Mouse (Mus musculus) macrophage (primary cell): ENCODE data around the gene Gsto1. TPM values are rescaled to one million over a fixed set of nuclear protein-coding genes. Genes with fewer than 3 reads are reported as not detected.

Source experiments
- H3K27ac ChIP-seq: fragments of 350-480 bp; formaldehyde crosslinking; 2 replicates; pipeline ENCODE4 v1.9.0; 2021
- H3K36me3 ChIP-seq: fragments of 350-480 bp; formaldehyde crosslinking; 2 replicates; pipeline ENCODE4 v1.9.0; 2021; ENCODE audit errors: inconsistent target
- H3K4me3 ChIP-seq: fragments of 350-480 bp; formaldehyde crosslinking; 2 replicates; pipeline ENCODE4 v1.9.0; 2021; ENCODE audit errors: inconsistent target
- H3K79me2 ChIP-seq: fragments of 350-480 bp; formaldehyde crosslinking; 2 replicates; pipeline ENCODE4 v1.9.0; 2021; ENCODE audit errors: inconsistent target
- WGBS: methylation state at CpG from one replicate; pipeline ENCODE4 v1.1.7; 2026; ENCODE audit warnings: inconsistent platforms; ENCODE audit not compliant: missing documents; 5-methylcytosine and 5-hydroxymethylcytosine counted together
- polyA plus RNA-seq: library from polyadenylated mRNA; stranded (reverse); fragments of 250-400 nt; gene quantifications from 3 replicates; pipeline ENCODE4 v1.2.4, GENCODE M21; 2018; ENCODE audit warnings: inconsistent platforms

The Gsto1 gene
- polyA plus RNA-seq, 1 experiment from 2014 or later = 92.4 TPM

DNA sequence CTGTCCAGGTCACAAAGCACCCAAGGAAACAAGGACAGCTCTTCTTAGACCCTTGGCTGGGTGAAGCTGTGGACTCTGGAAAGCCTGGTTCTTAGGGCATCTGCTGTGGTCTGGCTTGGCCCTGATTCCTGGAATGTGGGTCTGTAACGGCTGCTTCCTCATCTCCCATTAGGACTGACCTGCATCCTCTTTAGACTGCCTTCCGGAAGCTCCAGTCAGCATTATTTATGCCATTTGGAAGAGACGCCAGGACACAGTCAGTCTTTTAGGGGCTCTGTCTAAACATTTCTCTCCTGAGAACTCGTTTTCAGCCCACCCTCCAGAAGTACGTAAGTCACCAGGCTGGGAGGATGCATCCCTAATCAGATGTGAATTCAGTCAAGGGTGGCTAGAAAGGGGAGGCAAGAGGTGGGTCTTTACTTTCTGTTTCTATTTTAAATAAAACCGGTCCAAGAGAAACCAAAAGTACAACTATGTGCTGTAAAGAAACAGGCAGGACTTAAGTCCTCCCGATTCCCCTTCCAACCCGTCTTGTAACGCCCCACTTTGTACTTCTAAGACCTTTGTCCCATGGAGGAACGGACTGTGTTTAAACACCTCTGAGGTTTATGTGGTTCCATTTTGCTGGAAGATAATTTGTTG, 35.8 kb downstream of the Gsto1 start:
- H3K36me3 ChIP-seq = peaks cover 11% of the 10 kb centered on the region; the same call in 1 of the 2 replicates
- H3K4me3 ChIP-seq = peak overlapping the region; percentile 10; the same call in 1 of the 2 replicates
- no peaks in the 10 kb centered on the region for H3K79me2 ChIP-seq
- H3K27ac ChIP-seq = no peak overlapping the region
- WGBS = 21% methylated on average over 10 of the region's 10 CpGs

- H3K36me3 ChIP-seq = peaks cover 23% of the 10 kb centered on the region; the same call in 1 of the 2 replicates
- H3K4me3 ChIP-seq = no peak overlapping the region
- H3K79me2 ChIP-seq = no peaks in the 10 kb centered on the region; the same call in 1 of the 2 replicates
- WGBS = 88% methylated on average over 11 of the region's 11 CpGs
- no peak overlapping the region for H3K27ac ChIP-seq
Observed at GRCm38 (mm10) chr19:47891562-47892312, 37.0 kb downstream of the Gsto1 start.

DNA sequence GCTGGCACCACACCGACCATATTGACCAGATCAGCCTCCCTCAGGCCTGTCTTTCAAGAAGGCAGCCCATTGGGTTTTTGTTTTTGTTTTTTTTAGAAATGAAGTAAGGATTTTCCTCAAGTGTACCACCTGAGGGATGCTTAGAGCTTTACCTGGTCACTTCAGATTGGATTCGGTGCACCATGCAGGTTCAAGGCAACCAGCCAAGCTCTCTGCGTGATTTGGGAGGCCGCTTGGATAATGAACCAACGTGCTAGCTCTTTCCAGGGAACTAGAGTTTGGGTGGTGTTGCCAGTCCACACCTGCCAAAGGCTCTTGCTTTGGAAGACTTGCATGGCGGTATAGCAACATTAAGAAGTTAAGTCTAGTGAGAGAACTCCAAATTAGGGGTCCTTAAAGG, 38.3 kb downstream of the Gsto1 start:
- Histone ChIP-seq H3K4me3 (no peak overlapping the region), H3K27ac (no peak overlapping the region), H3K36me3 (peaks cover 36% of the 10 kb centered on the region), H3K79me2 (peaks cover 12% of the 10 kb centered on the region; the same call in 1 of the 2 replicates)
- WGBS = 93% methylated on average over 6 of the region's 6 CpGs

- 65% methylated on average over 8 of the region's 8 CpGs for WGBS
- H3K79me2 ChIP-seq = peaks cover 67% of the 10 kb centered on the region
- no peak overlapping the region for H3K4me3 ChIP-seq
- no peak overlapping the region for H3K27ac ChIP-seq
- H3K36me3 ChIP-seq = peaks cover 38% of the 10 kb centered on the region
Observed at GRCm38 (mm10) chr19:47898472-47899079, 43.8 kb downstream of the Gsto1 start.

- 89% methylated on average over 6 of the region's 6 CpGs for WGBS
Observed at GRCm38 (mm10) chr19:47900012-47900411, 45.2 kb downstream of the Gsto1 start.

GRCm38 (mm10) chr19:47900558-47900957, 45.8 kb downstream of the Gsto1 start:
- Histone ChIP-seq H3K79me2 (peaks cover 87% of the 10 kb centered on the region), H3K36me3 (peaks cover 27% of the 10 kb centered on the region), H3K4me3 (no peak overlapping the region), H3K27ac (no peak overlapping the region)
- 76% methylated on average over 10 of the region's 10 CpGs for WGBS

More at GRCm38 (mm10) chr19:47900012-47900411, 45.2 kb downstream of the Gsto1 start:
- H3K27ac ChIP-seq = no peak overlapping the region
- no peak overlapping the region for H3K4me3 ChIP-seq
- peaks cover 31% of the 10 kb centered on the region for H3K36me3 ChIP-seq
- H3K79me2 ChIP-seq = peaks cover 81% of the 10 kb centered on the region

DNA sequence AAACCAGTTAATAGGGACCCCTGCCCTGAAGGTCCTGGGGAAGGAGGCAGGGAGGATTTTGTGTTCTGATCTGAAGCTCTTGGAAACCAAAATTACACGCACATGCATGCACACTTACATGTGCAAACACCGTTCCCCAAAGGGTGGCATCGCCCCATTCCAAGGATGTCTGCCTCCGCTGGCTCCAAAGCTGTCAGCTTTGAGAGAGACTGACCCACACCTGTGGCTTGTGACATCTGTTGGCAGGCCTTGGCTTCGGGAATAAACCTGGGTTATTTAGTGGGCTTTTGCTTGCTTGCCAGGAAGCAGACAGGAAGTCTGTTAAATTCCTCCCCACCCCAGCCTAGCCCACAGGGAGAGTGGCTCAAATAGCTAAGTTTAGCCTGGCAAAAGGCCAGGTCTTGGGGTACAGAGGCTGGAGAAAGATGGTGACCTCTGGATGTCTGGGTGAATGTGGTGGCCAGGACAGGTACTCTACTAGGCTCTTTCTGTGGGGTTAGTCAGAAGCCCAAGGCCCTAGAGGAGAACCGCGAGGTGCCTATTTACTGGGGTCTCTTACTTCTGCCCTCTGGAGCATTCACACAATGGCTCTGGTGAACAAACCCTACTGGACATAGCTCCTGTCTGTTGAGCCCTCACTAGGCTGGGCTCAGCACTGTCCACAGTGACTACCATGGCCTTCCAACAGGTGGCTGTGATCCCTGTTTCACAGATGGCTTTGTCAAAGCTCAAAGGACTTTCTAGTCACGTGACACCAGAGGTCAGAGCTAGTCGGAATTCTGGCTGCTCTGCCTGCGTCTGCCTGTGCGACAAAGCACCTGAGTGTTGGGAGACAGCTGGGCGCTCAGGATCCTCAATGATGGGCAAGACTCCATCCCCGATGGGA, 47.8 kb downstream of the Gsto1 start:
- no peak overlapping the region for H3K27ac ChIP-seq
- 65% methylated on average over 13 of the region's 13 CpGs for WGBS
- peaks cover 97% of the 10 kb centered on the region for H3K79me2 ChIP-seq
- H3K4me3 ChIP-seq = no peak overlapping the region
- H3K36me3 ChIP-seq = peaks cover 7% of the 10 kb centered on the region

- no peaks in the 10 kb centered on the region; the same call in 1 of the 2 replicates for H3K36me3 ChIP-seq
- H3K79me2 ChIP-seq = peaks cover 97% of the 10 kb centered on the region
- H3K4me3 ChIP-seq = no peak overlapping the region
- no peak overlapping the region for H3K27ac ChIP-seq
- WGBS = 100% methylated on average over 4 of the region's 4 CpGs
Observed at GRCm38 (mm10) chr19:47903679-47904078, 48.9 kb downstream of the Gsto1 start.

DNA sequence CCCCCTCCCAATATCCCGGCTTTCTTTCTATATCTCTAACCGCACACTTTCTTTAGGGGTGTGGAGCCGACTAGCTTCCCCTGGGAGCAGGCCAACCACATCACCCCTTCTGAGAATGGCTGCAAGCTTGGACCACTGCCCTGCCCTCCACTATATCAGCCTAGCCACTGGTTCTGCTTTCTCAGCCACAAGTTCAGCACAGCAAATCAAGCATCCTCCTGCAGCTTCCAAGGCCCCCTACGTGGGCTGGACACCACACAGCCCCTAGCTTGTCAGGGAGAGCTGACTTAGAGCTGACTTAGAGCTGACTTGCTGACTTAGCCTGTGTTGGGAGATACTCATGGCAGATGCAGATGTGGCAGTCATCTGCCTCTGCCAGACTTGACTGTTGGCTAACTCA, 50.3 kb downstream of the Gsto1 start:
- Histone ChIP-seq H3K79me2 (peaks cover 95% of the 10 kb centered on the region), H3K27ac (peak overlapping the region; percentile 33; the same call in 1 of the 2 replicates), H3K4me3 (no peak overlapping the region), H3K36me3 (no peaks in the 10 kb centered on the region)
- 22% methylated on average over 4 of the region's 4 CpGs for WGBS

DNA sequence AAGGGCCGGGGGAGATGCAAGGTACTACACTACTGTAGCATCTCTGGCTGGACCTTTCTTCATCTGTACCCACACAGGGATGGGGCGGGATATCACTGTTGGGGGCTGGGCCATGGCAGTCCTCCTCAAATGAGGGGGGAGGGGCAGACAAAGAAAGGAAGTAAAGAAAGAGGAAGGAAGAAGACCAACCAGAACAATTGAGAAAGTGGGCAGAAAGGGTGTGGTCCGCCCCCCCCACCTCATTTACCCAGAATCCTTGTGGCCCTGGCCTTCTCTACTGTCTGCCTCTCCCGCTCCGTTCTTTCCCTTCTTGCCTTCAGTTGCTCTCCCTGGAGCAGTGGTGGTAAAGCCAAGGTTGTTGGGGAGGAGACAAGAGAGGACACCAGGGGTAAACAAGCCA, 50.8 kb downstream of the Gsto1 start:
- peaks cover 95% of the 10 kb centered on the region for H3K79me2 ChIP-seq
- H3K36me3 ChIP-seq = no peaks in the 10 kb centered on the region
- 16% methylated on average over 5 of the region's 5 CpGs for WGBS
- H3K27ac ChIP-seq = peak overlapping the region; percentile 33; the same call in 1 of the 2 replicates
- no peak overlapping the region for H3K4me3 ChIP-seq

GRCm38 (mm10) chr19:47907596-47907995, 52.8 kb downstream of the Gsto1 start:
- H3K27ac ChIP-seq = no peak overlapping the region
- no peak overlapping the region for H3K4me3 ChIP-seq
- H3K36me3 ChIP-seq = no peaks in the 10 kb centered on the region
- peaks cover 95% of the 10 kb centered on the region for H3K79me2 ChIP-seq
- WGBS = 94% methylated on average over 8 of the region's 9 CpGs

DNA sequence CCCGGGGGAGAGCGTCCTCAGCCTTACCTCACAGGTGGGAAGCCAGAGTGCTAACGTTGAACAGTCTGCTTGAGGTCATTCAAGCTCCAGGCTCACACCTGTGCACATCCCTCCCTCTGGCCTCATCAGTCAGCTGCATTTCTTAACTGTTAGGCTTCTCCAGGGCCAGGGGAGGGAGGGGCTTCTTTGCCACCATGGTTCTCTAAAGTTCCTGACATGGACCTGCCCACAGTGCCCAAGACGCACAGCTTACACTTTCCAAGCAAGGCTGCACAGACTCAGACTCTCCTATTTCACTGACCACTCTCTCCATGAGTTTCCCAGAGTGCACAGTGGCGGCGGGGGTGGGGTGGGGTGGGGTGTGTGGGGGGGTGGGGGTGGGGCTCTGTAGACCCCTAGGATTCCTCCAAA, 54.2 kb downstream of the Gsto1 start:
- WGBS = 71% methylated on average over 6 of the region's 6 CpGs
- Histone ChIP-seq H3K36me3 (no peaks in the 10 kb centered on the region), H3K27ac (no peak overlapping the region), H3K79me2 (peaks cover 95% of the 10 kb centered on the region), H3K4me3 (no peak overlapping the region)

DNA sequence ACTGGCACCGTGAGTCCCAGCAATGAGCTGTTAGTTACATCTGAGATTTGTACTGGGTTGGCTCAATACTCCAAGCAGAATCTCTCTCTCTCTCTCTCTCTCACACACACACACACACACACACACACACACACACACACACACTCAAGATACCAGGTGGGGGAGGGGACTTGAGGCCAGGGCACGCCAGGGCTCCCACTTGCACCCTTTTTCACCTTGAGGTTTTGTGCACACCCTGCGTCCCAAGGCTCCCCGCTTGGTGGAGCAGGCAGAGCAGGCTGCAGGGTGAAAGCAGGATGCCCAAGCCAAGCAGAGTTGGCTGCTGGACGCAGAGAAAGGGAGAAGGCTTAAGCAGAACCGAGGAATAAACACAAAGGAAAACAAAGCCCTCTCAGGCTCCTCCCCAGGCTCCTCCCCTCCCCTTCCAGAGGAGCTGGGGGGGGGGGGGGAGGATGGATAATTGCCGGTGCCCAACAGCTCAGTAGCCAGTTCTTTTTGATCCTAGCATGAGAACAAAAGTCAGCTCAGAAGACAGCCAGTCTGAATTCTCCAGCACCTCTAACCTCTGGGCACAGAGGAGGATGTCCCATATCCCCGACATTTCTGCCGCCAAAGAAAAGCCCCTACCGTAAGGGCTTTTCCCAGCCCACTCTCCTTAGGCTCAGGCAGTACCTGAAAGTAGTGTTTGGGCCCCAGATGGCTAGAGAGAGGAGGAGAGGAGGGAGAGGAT, 54.8 kb downstream of the Gsto1 start:
- Histone ChIP-seq H3K36me3 (no peaks in the 10 kb centered on the region), H3K27ac (no peak overlapping the region), H3K79me2 (peaks cover 95% of the 10 kb centered on the region), H3K4me3 (no peak overlapping the region)
- 10% methylated on average over 10 of the region's 10 CpGs for WGBS
